Mouse (Mus musculus): ENCODE results near the gene Dab2ip.

Gene Dab2ip

DNA sequence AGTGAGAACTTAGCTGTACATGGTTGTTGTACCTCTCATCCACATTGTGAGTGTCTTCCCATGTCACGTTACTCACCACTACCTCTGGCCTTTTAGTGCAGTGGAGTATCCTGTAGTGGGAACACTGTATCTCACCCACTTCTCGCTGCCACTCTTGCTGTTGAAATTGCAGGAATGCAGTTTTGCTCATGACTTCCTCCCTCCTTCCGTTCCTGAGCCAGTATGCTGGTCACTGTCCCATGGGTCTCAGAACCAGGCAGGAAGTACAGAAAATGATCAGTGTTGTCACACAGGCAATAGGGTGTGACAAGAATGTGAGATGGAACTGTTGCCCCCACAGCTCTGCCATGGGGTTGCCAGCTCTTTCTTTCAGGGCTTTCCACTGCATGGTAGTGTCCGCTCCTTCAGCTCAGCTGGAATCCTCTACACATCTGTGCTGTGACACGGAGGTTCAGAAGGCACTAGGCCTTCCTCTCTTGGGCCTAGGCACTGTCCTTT, 160.0 kb downstream of the Dab2ip start:
- DNase-seq (ENCODE audit: low read depth), result no peak

GRCm38 (mm10) chr2:35718662-35719061, 160.6 kb downstream of the Dab2ip start:
- DNase-seq (ENCODE audit: low read depth), result no peak

DNA sequence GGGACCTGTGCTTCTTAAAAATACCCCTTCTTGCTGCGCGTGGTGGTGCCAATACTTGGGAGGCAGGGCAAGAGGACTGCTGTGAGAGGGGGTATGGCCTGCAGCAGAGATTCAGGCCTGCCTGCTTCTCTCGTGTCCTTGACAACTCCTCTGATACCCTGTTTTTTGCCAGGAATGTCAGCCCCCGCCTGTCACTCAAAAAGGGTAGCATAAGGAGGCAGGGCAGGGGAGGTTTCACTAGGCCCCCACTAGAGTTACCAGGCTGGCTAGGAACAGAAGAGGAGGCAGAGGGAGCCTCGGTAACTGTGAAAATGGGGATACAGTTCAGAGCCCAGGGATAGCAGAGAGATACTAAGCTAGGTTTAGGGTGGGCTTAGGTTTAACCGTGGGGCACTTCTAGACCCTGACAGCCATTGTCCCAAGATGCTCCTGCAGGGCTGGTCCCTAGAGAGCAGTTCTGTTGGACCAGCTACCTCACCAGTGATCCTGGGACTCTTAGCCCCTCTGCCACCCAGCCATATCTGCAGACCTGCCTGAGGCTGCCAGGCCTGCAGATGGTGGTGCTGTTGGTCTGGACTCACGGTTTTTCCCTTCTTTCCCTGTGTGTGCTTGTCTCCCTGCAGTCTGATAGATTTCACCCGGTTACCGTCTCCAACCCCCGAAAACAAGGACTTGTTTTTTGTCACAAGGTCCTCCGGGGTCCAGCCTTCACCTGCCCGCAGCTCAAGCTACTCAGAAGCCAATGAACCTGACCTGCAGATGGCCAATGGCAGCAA, 161.4 kb downstream of the Dab2ip start:
- DNase-seq (ENCODE audit: low read depth), result no peak

- no peak for DNase-seq (ENCODE audit: low read depth)
Measured at GRCm38 (mm10) chr2:35720104-35720503, 162.0 kb downstream of the Dab2ip start.

GRCm38 (mm10) chr2:35720550-35720949, 162.5 kb downstream of the Dab2ip start:
- no peak for DNase-seq (ENCODE audit: low read depth)

- DNase-seq (ENCODE audit: low read depth), result no peak
Measured at GRCm38 (mm10) chr2:35720956-35721355, 162.9 kb downstream of the Dab2ip start.

DNA sequence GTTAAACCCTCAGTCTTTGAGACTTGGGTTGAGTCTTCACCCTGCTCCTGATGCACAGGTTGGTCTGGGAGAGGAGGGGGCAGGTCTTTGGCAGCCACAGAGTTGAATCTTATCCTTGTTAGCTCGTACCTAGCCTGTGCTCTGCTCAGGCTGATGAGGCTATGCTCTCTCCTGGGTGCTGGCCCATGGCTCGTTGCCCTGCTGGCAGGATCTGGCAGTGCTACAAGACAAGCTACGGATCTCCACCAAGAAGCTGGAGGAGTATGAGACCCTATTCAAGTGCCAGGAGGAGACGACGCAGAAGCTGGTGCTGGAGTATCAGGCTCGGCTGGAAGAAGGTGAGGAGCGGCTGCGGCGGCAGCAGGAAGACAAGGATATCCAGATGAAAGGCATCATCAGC, 164.8 kb downstream of the Dab2ip start:
- DNase-seq (ENCODE audit: low read depth), result no peak

- no peak for DNase-seq (ENCODE audit: low read depth)
Measured at GRCm38 (mm10) chr2:35723267-35723666, 165.2 kb downstream of the Dab2ip start.

DNA sequence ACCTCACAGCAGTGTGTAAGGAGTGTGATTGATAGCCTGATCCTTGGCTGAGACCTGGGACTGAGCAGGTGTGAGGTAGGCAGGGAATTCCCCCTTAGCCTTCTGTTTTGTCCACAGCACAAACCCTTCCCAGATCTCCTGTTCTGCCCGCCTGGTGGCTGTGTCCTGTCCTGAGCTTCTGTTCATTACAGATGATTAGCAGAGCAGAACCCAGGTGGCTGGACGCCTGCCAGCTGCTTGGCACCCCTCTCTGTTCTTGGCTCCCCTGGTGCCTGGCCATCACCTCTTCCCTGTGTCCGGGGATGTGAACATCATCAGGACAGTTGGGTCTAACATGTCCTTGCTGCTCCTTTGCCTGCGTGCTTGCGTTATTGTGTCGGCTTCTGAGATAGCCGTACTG, 165.6 kb downstream of the Dab2ip start:
- DNase-seq (ENCODE audit: low read depth), result no peak

DNA sequence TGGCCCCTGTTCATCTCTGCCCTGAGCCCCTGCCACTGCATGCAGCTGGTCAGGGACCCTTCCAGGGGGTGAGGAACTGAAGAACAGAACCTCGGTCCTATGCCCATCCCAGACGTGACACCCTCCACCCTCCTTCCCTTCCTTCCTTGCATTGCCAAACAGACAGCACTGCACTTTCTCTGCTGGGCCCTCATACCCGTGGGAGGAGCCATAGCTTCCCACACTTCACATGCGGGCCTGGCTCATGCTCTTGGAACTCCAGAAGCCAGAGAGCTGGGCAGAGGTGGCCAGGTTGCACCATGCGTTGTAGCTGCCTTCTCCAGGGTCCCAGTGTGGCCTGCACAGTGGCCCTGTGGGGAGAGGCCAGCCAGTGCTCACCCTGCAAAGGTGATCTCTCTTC, 170.6 kb downstream of the Dab2ip start:
- no peak for DNase-seq (ENCODE audit: low read depth)

- no peak for DNase-seq (ENCODE audit: low read depth)
Measured at GRCm38 (mm10) chr2:35729077-35730065, 171.3 kb downstream of the Dab2ip start.

- DNase-seq (ENCODE audit: low read depth), result peak; percentile 65
Measured at GRCm38 (mm10) chr2:35731671-35732449, 173.8 kb downstream of the Dab2ip start.

DNA sequence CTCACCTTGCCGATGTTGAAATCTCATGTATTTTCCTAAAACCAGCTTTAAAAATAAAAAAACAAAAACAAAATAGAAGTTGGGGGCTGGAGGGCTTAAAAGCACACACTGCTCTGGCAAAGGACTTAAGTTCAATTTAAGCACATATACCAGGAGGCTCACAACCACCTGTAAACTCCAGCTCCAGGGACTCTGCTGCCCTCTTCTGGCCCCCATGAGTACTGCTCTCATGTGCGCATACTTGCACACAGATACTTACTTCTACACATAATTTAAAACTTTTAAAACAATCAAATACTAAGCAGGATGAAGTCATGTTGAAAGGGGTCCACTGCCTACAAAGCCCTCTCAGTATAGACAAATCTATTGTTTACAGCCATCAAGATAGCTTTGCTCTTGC, 176.9 kb downstream of the Dab2ip start:
- DNase-seq (ENCODE audit: low read depth), result no peak

GRCm38 (mm10) chr2:35736061-35736460, 178.0 kb downstream of the Dab2ip start:
- no peak for DNase-seq (ENCODE audit: low read depth)

DNA sequence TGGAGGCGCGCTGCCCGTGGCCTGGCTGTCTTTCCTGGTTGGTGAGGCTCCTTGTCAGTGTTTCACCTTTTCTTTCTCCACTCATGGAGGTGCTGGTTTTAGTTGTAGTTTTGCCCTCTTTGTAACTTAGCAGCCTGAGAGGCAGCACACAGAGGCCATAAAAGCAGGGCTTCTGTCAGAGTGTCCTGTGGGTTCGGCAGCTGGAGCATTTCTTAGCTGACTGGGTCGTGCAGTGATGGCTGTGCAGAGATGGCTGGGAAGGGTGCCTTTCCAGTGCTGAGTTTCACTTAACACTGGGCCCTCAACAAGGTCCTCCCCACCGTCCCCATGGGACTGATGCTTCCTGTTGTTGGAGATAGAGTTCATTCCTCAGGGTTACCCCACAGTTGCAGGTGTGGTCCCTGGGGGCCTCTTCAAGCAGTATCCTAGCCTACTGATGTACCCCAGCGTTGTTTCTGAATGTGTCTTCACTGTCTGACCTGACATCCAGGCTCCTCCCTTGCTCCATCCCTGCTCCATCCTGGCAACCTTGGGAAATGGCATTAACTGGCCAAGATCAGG, 179.5 kb downstream of the Dab2ip start:
- DNase-seq (ENCODE audit: low read depth), result no peak

- DNase-seq (ENCODE audit: low read depth), result no peak
Measured at GRCm38 (mm10) chr2:35739669-35740254, 181.7 kb downstream of the Dab2ip start.

DNA sequence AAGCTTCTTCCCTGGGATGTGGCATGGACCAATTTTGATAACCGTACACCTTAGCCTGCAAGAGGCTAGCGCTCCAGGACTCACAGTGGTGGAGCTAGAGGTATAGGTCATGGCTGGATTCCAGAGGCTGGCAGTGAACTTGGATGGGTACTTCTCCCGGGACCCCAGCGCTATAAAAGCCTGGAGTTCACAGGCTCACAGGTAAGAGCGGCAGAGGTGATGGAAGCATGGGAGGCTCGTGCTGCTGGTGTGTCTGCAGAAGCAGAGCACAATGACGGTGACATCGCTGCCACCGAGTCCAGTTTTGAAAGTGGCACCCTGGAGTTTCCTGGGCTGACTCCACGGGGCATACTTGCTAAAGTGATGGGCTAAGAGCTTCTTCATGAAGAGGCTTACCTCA, 187.8 kb downstream of the Dab2ip start:
- DNase-seq (ENCODE audit: low read depth), result no peak

- DNase-seq (ENCODE audit: low read depth), result no peak
Measured at GRCm38 (mm10) chr2:35746638-35747037, 188.6 kb downstream of the Dab2ip start.

DNA sequence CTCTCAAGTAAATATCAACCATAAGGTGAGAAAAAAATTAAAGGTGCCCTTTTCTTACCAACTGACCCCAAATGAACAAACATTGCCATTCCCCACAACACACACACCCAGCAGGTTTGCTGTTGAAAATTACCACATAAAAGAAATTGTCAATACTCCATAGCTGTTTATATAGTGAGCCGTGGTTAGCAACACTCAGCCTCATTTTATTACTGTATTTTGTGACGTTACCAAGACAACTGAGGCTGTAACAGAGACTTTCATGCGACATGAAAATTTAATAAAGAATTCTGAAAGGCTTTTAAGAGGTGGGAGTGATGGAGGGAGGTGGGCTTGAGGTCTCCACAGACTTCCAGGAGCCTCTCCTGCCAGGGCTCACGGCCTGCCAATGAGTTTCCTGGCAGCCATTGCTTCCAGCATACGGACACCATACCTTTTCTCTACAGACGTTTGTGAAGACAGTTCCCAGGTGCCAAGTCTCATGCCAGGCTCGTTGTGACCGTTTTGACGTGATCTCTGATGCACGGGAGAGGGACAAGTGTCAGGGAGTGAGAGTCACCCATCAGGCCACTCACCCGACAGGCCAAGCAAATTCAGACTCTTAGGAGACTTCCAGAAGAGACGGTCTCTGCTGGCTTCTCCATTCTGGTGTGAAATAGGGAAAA, 189.4 kb downstream of the Dab2ip start:
- no peak for DNase-seq (ENCODE audit: low read depth)

DNA sequence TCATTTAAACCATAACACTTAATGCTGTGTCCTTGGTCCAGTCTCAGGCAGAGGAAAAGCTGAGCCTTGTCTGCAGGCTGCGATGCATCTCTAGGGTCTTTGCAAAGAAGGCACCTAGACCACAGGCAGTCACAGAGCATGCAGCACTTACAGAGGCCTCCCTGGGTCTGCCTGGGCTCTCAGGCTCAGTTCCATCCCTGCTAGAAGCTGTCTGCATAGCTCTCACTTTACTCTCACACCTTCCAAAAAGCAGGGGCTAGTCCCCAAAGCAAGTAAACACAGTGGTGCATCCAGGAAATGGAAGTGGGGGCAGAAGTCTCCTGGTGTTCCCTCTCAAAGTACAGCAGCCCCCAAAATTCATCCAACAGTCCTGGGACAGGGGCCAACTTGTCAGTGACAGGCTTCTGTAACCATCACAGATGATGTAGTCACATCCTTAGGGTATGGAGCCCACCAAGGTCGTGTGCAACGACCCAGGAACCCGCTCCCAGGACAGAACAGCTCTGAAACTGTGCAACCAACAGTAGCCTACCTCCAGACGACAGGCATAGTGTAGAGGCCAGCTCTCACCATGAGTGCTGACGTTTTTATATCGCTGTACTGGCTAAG, 192.6 kb downstream of the Dab2ip start:
- no peak for DNase-seq (ENCODE audit: low read depth)
